Mouse (Mus musculus) G1E (cell line): Measurements from ENCODE around the gene Prkar2a. TPM values are rescaled to one million over a fixed set of nuclear protein-coding genes. Genes with fewer than 3 reads are reported as not detected.

Experiments used
- ATAC-seq: 2 replicates; pipeline ENCODE4 v1.8.0; 2016; ENCODE audit warnings: mild to moderate bottlenecking; ENCODE audit not compliant: insufficient number of reproducible peaks, poor library complexity, low FRiP score, severe bottlenecking; ENCODE audit errors: extremely low read depth
- DNase-seq: peaks from one replicate; pipeline ENCODE4 v3.0.0; 2012; ENCODE audit warnings: low spot score
- H3K27me3 ChIP-seq: 2 replicates; pipeline ENCODE4 v1.6.1; 2012; ENCODE audit warnings: mild to moderate bottlenecking, low read length, inconsistent platforms; ENCODE audit not compliant: insufficient read depth
- H3K36me3 ChIP-seq: replicated peaks from 2 replicates; pipeline ENCODE3; 2012; ENCODE audit warnings: mild to moderate bottlenecking, inconsistent platforms
- H3K4me1 ChIP-seq: 2 replicates; pipeline ENCODE4 v1.6.1; 2012; ENCODE audit warnings: low read depth, low read length, inconsistent platforms, mixed read lengths; ENCODE audit not compliant: insufficient read depth
- H3K4me3 ChIP-seq: 2 replicates; pipeline ENCODE4 v1.5.1; 2012; ENCODE audit warnings: low read depth, mild to moderate bottlenecking, inconsistent platforms, low read length, moderate library complexity, mixed read lengths
- H3K9me3 ChIP-seq: replicated peaks from 2 replicates; pipeline ENCODE4 v1.6.1; 2012; ENCODE audit warnings: inconsistent platforms
- CTCF ChIP-seq: IDR thresholded peaks from 2 replicates; pipeline ENCODE4 v1.5.1; 2012; ENCODE audit warnings: low read depth, low read length, inconsistent platforms, mixed read lengths
- GATA1 ChIP-seq: IDR thresholded peaks from 2 replicates; pipeline ENCODE4 v1.6.1; 2012; ENCODE audit warnings: borderline replicate concordance, low read length, inconsistent platforms, mixed read lengths
- GATA2 ChIP-seq: IDR thresholded peaks from 2 replicates; pipeline ENCODE4 v1.6.1; 2012; ENCODE audit warnings: low read depth, low read length, inconsistent platforms, borderline replicate concordance
- POLR2AphosphoS5 ChIP-seq: IDR thresholded peaks from 2 replicates; pipeline ENCODE4 v1.6.1; 2012; ENCODE audit warnings: low read depth, low read length, inconsistent platforms; ENCODE audit not compliant: insufficient replicate concordance
- TAL1 ChIP-seq: conservative IDR thresholded peaks from 2 replicates; pipeline ENCODE4 v1.6.1; 2012; ENCODE audit warnings: low read depth, low read length, inconsistent platforms, mixed read lengths
- polyA plus RNA-seq: library from polyadenylated mRNA; stranded (reverse); fragments of >175 nt; gene quantifications from 2 replicates; pipeline ENCODE4 v1.2.3, GENCODE M21; 2012
- total RNA-seq, 2 experiments: library from RNA; stranded (forward) in 1 of 2; stranded (reverse) in 1 of 2; fragments of 200-1000 nt in 1 of 2; fragments of >200 nt in 1 of 2; fragmentation: Nextera tagmentation in 1 of 2; gene quantifications; 2 replicates each; pipeline ENCODE4 v1.2.3; 2014 to 2017

Prkar2a gene
- total and polyA plus RNA-seq, 3 experiments: 0.38 TPM; not detected in 2

- DNase-seq (no peak), ATAC-seq (no peak)
- Histone ChIP-seq H3K4me3 (no peak overlapping the region), H3K4me1 (peaks cover 4% of the 10 kb centered on the region), H3K27me3 (peaks cover 16% of the 10 kb centered on the region), H3K9me3 (no peaks in the 10 kb centered on the region), H3K36me3 (no peaks in the 10 kb centered on the region)
- TF ChIP-seq TAL1 (no peak), GATA2 (no peak), GATA1 (no peak), CTCF (no peak), POLR2AphosphoS5 (no peak)
These were observed 64.9 kb downstream of the Prkar2a start for GRCm38 (mm10) chr9:108753976-108754375.

GRCm38 (mm10) chr9:108754423-108754822 lies 65.3 kb downstream of the Prkar2a start:
- ATAC-seq: no peak
- no peaks in the 10 kb centered on the region for H3K36me3 ChIP-seq
- peaks cover 17% of the 10 kb centered on the region for H3K27me3 ChIP-seq
- TF ChIP-seq CTCF: no peak
- no peak for TF ChIP-seq TAL1
- no peak for TF ChIP-seq GATA2
- no peak for TF ChIP-seq GATA1
- TF ChIP-seq POLR2AphosphoS5: no peak
- H3K4me3 ChIP-seq: no peak overlapping the region
- peaks cover 4% of the 10 kb centered on the region for H3K4me1 ChIP-seq
- no peaks in the 10 kb centered on the region for H3K9me3 ChIP-seq
- no peak for DNase-seq

- TF ChIP-seq POLR2AphosphoS5 (no peak), GATA2 (no peak), TAL1 (no peak)
- Histone ChIP-seq H3K4me1 (peaks cover 4% of the 10 kb centered on the region), H3K4me3 (no peak overlapping the region), H3K9me3 (no peaks in the 10 kb centered on the region), H3K27me3 (peaks cover 16% of the 10 kb centered on the region), H3K36me3 (no peaks in the 10 kb centered on the region)
- DNase-seq (no peak), ATAC-seq (no peak)
These were observed 68.3 kb downstream of the Prkar2a start for GRCm38 (mm10) chr9:108757406-108757805.

- H3K4me3 ChIP-seq: no peak overlapping the region
- no peak for DNase-seq
- ATAC-seq: no peak
- no peak for TF ChIP-seq CTCF
- TF ChIP-seq GATA2: no peak
- no peak for TF ChIP-seq TAL1
- no peak for TF ChIP-seq POLR2AphosphoS5
- no peak for TF ChIP-seq GATA1
- H3K9me3 ChIP-seq: no peaks in the 10 kb centered on the region
- peaks cover 16% of the 10 kb centered on the region for H3K27me3 ChIP-seq
- H3K36me3 ChIP-seq: no peaks in the 10 kb centered on the region
- no peaks in the 10 kb centered on the region for H3K4me1 ChIP-seq
These were observed 70.0 kb downstream of the Prkar2a start for GRCm38 (mm10) chr9:108759121-108759520.

GRCm38 (mm10) chr9:108759805-108760204 lies 70.7 kb downstream of the Prkar2a start:
- Histone ChIP-seq H3K27me3 (peaks cover 14% of the 10 kb centered on the region), H3K36me3 (no peaks in the 10 kb centered on the region), H3K4me1 (no peaks in the 10 kb centered on the region), H3K9me3 (no peaks in the 10 kb centered on the region), H3K4me3 (no peak overlapping the region)
- ATAC-seq (no peak), DNase-seq (peak; percentile 35)
- TF ChIP-seq POLR2AphosphoS5 (no peak), CTCF (peak; percentile 94), GATA2 (no peak)

GRCm38 (mm10) chr9:108761561-108761960 lies 72.4 kb downstream of the Prkar2a start:
- no peaks in the 10 kb centered on the region for H3K4me1 ChIP-seq
- ATAC-seq (no peak), DNase-seq (no peak)
- no peak overlapping the region for H3K4me3 ChIP-seq
- no peaks in the 10 kb centered on the region for H3K36me3 ChIP-seq
- TF ChIP-seq TAL1 (no peak), GATA1 (no peak), POLR2AphosphoS5 (no peak), CTCF (no peak), GATA2 (no peak)
- H3K9me3 ChIP-seq: no peaks in the 10 kb centered on the region
- H3K27me3 ChIP-seq: peaks cover 18% of the 10 kb centered on the region

GRCm38 (mm10) chr9:108764971-108765370 lies 75.9 kb downstream of the Prkar2a start:
- no peak for DNase-seq
- no peak overlapping the region for H3K4me3 ChIP-seq
- H3K4me1 ChIP-seq: no peaks in the 10 kb centered on the region
- TF ChIP-seq GATA1: no peak
- no peak for TF ChIP-seq GATA2
- no peak for TF ChIP-seq CTCF
- TF ChIP-seq TAL1: no peak
- no peak for TF ChIP-seq POLR2AphosphoS5
- no peak for ATAC-seq
- H3K9me3 ChIP-seq: no peaks in the 10 kb centered on the region
- H3K27me3 ChIP-seq: peaks cover 20% of the 10 kb centered on the region
- no peaks in the 10 kb centered on the region for H3K36me3 ChIP-seq
